8 mouse cellular contexts compared by ENCODE assay signal in genomic region chr14:62292488-62293339, GRCm38 (mm10). TPM values are rescaled to one million over a fixed set of nuclear protein-coding genes. Genes with fewer than 3 reads are reported as not detected.
DNase-seq lines count a peak whose midpoint lies in the region; ATAC-seq and TF ChIP-seq lines count a peak whose summit lies in the region.

Gene Rnaseh2b, plus strand, starts transcription at chr14:62292589.
Gene Dleu7, minus strand, starts transcription at chr14:62293047.

- peaks cover 36% of the 10 kb centered on the region for H3K4me1 ChIP-seq in E14TG2a.4 (replicated peaks; ENCODE audit: low read depth, low read length)
- H3K4me1 ChIP-seq in bone marrow, adult 2 months (ENCODE audit: control insufficient read depth, insufficient read depth, low read length) = no peaks in the 10 kb centered on the region
- H3K4me1 ChIP-seq in embryonic facial prominence, embryonic 15.5 days = peaks cover 14% of the 10 kb centered on the region
- peaks cover 6% of the 10 kb centered on the region; the same call in 1 of the 2 replicates for H3K4me1 ChIP-seq in lung, postnatal 0 days (ENCODE audit: insufficient read depth, low read depth, low read length)

- TF ChIP-seq POLR2A in bone marrow, adult 2 months (IDR thresholded peaks at IDR 0.05; ENCODE audit: borderline replicate concordance, control insufficient read depth, low read depth, low read length) = no peak

- ATAC-seq in embryonic facial prominence, embryonic 15.5 days (ENCODE audit: insufficient number of reproducible peaks, low FRiP score, low TSS enrichment, low read depth) = peak; percentile 57
- ATAC-seq in lung, postnatal 0 days = no peak

- TF ChIP-seq EP300 in lung, postnatal 0 days (IDR thresholded peaks at IDR 0.05) = no peak

- no peak for TF ChIP-seq CTCF in E14TG2a.4 (conservative IDR thresholded peaks at IDR 0.05; ENCODE audit: low read length)
- TF ChIP-seq CTCF in bone marrow, adult 2 months (IDR thresholded peaks at IDR 0.05; ENCODE audit: control insufficient read depth, insufficient read depth, low read length) = no peak
- no peak for TF ChIP-seq CTCF in lung, postnatal 0 days (IDR thresholded peaks at IDR 0.05)

- 0 out of 2 replicates have a peak, but pooled peaks cover 3% of the 10 kb centered on the region for H3K9me3 ChIP-seq in E14TG2a.4 (ENCODE audit: low read length)
- H3K9me3 ChIP-seq in embryonic facial prominence, embryonic 15.5 days (replicated peaks) = no peaks in the 10 kb centered on the region
- H3K9me3 ChIP-seq in lung, postnatal 0 days (ENCODE audit: low read length) = no peaks in the 10 kb centered on the region

- no peaks in the 10 kb centered on the region for H3K36me3 ChIP-seq in E14TG2a.4 (ENCODE audit: insufficient read depth, low read length)
- H3K36me3 ChIP-seq in embryonic facial prominence, embryonic 15.5 days = no peaks in the 10 kb centered on the region
- no peaks in the 10 kb centered on the region for H3K36me3 ChIP-seq in lung, postnatal 0 days (ENCODE audit: insufficient read depth, low read length)

- peaks cover 16% of the 10 kb centered on the region for H3K27me3 ChIP-seq in E14TG2a.4 (ENCODE audit: insufficient read depth, low read length)
- H3K27me3 ChIP-seq in embryonic facial prominence, embryonic 15.5 days = no peaks in the 10 kb centered on the region
- H3K27me3 ChIP-seq in lung, postnatal 0 days (replicated peaks; ENCODE audit: insufficient read depth, low read length) = no peaks in the 10 kb centered on the region

- H3K4me3 ChIP-seq in E14TG2a.4 (replicated peaks; ENCODE audit: low read length) = peak within 1 kb of the TSS; percentile 84
- peak within 1 kb of the TSS; percentile 12 for H3K4me3 ChIP-seq in bone marrow, adult 2 months (replicated peaks; ENCODE audit: control insufficient read depth, low read depth, low read length)
- peak within 1 kb of the TSS; percentile 43 for H3K4me3 ChIP-seq in embryonic facial prominence, embryonic 15.5 days (replicated peaks)
- H3K4me3 ChIP-seq in lung, postnatal 0 days (ENCODE audit: low read depth, low read length) = peak within 1 kb of the TSS; percentile 33

- WGBS in bone marrow, adult 2 months = 2% methylated on average over 60 of the region's 60 CpGs
- WGBS in embryonic facial prominence, embryonic 15.5 days = 2% methylated on average over 60 of the region's 60 CpGs
- 2% methylated on average over 40 of the region's 60 CpGs for WGBS in lung, postnatal 0 days

- H3K9ac ChIP-seq in embryonic facial prominence, embryonic 15.5 days = peak within 1 kb of the TSS; percentile 28
- H3K9ac ChIP-seq in lung, postnatal 0 days (replicated peaks; ENCODE audit: low read depth) = no peak within 1 kb of the TSS

- peak within 1 kb of the TSS; percentile 99 for H3K4me2 ChIP-seq in embryonic facial prominence, embryonic 15.5 days (replicated peaks)
- H3K4me2 ChIP-seq in lung, postnatal 0 days (replicated peaks; ENCODE audit: low read depth, low read length) = peak within 1 kb of the TSS; percentile 85

- peak; percentile 10 to 11 for DNase-seq in heart, postnatal 36 days
- DNase-seq in kidney, postnatal 36 days = peak; percentile 67 to 78
- peak; percentile 17 for DNase-seq in lung, postnatal 0 days (ENCODE audit: low spot score)
- DNase-seq in right cerebral cortex, postnatal 25 days = peak; percentile 43
- DNase-seq in c-Kit-positive CD71-positive TER-119-positive erythroid progenitor cells, embryonic 14.5 days (ENCODE audit: low spot score) = no peak

- intact Hi-C loops in heart, postnatal 36 days (cut with DNase I) = no loop called here

- no peak within 1 kb of the TSS for H3K27ac ChIP-seq in bone marrow, adult 2 months (ENCODE audit: control insufficient read depth, insufficient read depth, low read depth, low read length, poor library complexity)
- no peak within 1 kb of the TSS for H3K27ac ChIP-seq in embryonic facial prominence, embryonic 15.5 days (replicated peaks)
- H3K27ac ChIP-seq in lung, postnatal 0 days (ENCODE audit: low read length) = no peak within 1 kb of the TSS

RNA-seq across cellular contexts. Expression of gene Rnaseh2b, which starts in this region (rescaled TPM):
- 57.3 and 70.0 TPM in 2 replicates for polyA plus RNA-seq in bone marrow, adult 2 months (2011; ENCODE audit: insufficient read depth, insufficient read length, low replicate concordance, missing spikeins)
- 48.0 and 48.9 TPM in 2 replicates for polyA plus RNA-seq in embryonic facial prominence, embryonic 15.5 days (2015; fragmentation: Nextera tagmentation; extraction: Ambion mirVana)
- 10 to 100 TPM in 1 of 2 experiments, 1 to 10 TPM in 1; 9.6 to 11.1 TPM for total RNA-seq in heart, postnatal 36 days (2021)
- polyA plus RNA-seq in lung, postnatal 0 days (2015; fragmentation: Nextera tagmentation; extraction: Ambion mirVana) = 27.5 and 27.8 TPM in 2 replicates

RNA-seq across cellular contexts. Expression of gene Dleu7, which starts in this region (rescaled TPM):
- polyA plus RNA-seq in bone marrow, adult 2 months (2011; ENCODE audit: insufficient read depth, insufficient read length, low replicate concordance, missing spikeins) = not detected in 2 replicates
- polyA plus RNA-seq in embryonic facial prominence, embryonic 15.5 days (2015; fragmentation: Nextera tagmentation; extraction: Ambion mirVana) = 1.8 and 2.2 TPM in 2 replicates
- total RNA-seq in heart, postnatal 36 days (2021) = not detected
- polyA plus RNA-seq in lung, postnatal 0 days (2015; fragmentation: Nextera tagmentation; extraction: Ambion mirVana) = 0.27 and 0.38 TPM in 2 replicates

Comparison
In these comparisons a context has a peak if more than half of its experiments do, and no peak if none do; other contexts are left out.
1. H3K4me3 ChIP-seq: peak in every context shown above with its lines; median percentile 84 in E14TG2a.4; 43 in embryonic facial prominence, embryonic 15.5 days; 33 in lung, postnatal 0 days; 12 in bone marrow, adult 2 months.